Mouse (Mus musculus) WW6 (cell line): ENCODE data around the gene Rtn4ip1.

Experiments used
- DNase-seq: peaks from one replicate; pipeline ENCODE4 v3.0.0-alpha.2; 2013; ENCODE audit warnings: low read depth, low spot score

Gene Rtn4ip1

DNA sequence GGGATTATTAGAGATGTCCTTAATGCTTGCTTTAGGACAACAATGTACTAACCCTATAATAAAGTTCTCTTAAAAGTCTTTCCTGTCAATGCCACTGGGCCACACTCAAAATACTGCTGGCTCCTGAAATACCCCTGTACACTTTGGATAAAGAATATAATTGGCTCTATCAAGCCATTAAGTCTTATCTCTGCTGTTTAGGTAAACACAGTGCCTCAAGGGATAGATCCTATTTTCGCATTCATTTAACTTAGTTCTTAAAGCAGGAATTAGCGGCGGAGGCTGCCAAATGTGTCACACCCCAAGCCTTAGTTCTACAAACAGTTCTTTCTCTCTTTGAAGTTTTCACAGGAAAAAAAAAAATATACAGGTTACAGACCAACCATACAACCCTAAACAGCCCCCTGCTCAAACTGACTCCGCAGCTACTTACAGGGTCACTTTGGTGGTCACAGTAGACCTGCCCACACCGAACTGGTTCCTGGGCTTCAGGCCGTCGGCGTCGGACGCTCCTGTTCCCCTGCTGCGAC, 101.5 kb downstream of the Rtn4ip1 start:
- no peak for DNase-seq

DNA sequence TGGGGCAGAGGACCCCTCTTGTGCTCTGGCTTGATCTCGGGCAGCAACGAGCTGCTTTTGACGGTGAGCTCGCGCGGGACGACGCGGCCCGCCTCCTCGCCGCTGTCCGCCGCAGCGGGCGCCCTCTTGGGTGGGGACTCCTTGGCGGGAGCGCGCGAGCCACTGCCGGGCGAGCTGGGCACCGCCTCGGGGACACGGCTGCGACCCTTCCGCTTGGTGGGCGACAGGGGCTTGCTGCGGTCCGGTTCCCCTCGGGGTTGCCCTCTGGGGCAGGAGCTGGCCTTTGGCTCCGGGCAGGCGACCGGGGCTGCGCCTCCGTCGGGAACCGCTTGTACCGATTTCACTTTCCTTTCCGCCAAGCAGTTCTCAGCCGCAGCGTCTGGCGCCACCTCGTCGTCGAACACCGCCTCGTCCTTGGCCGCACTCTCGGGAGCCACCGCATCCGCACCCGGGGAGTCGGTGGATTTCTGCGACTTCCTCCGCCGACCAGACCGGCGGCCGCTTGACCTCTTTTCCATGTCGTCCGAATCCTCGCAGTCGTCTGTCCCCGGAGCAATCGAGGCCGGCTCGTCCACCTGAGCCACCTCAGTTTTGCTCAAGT, 102.0 kb downstream of the Rtn4ip1 start:
- no peak for DNase-seq

DNA sequence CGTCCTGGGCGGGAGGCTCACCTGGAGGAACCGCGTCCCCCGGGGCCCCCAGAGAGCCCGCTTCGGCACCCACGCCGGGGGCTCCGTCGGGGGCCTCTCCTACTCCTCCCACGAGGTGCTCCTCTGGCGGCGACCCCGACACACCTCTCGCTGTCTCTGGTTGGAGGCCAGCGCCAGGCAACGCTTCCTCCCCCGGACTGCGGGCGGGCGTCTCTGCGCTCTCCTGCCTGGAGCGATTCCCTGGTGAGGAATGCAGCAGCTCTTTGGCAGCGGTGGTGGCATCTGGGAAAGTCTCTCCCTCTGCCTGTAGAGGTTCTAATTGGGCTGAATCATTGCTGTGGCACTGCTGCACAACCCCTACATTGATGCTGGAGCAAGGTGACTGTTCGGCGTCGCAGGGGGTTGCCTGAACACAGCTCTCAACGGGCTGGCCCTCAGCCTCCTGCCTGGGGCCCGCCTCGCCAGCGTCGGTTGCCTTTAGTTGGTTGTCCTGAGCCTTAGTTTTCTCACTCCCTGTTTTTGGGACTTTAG, 102.7 kb downstream of the Rtn4ip1 start:
- no peak for DNase-seq

DNA sequence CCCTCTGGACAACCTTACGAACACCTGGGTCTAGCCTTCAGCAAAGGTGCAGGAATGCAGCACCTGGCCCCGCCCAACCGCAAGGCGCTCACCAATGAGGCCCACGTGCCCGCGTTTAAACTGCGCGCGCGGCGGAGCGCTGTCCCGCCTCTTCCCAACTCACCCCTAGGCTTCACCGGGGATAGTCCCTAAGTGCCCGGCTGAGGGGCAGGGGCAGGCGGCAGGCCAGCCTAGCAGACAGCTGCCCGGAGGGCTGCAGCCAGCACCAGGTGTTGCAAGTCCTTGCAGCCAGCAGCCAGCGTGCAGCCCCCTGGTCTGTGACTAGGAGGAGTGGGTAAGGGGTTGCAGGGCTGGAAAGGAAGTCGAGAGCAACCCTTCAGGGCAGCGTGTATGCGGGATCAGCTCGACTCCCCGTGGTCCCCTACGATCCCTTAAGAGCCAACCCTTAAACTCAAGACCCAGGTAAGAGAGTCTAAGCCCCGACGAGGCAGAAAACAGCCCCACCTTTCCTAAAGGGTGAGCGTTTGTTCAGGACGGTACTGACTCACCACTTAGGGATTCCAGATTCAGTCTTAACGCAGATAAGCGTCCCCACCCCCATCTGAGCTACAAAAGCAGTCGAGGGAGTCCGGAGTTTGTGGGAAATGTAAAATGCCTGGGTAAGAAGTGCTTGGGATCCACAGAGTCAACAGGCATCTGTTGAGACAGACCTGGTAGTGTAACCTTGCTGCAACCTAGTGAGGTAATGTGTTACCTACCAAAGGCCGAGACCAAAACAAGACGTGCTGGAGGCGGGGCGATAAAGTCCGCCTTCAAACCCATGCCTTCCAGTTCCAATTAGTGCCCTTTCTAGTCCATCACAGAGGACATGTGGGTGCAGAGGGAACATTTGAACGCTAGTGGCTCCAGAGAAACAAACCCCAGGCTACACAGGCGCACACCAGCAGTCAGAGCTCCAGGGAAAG, 104.4 kb downstream of the Rtn4ip1 start:
- DNase-seq = no peak
